Mouse (Mus musculus): ENCODE results near the gene Atad3a.
"Not testable (repeated sequence)": the region's sequence is repeated elsewhere in the genome, so short reads cannot be mapped to it uniquely, and the experiment has no call there.

The Atad3a gene

DNA sequence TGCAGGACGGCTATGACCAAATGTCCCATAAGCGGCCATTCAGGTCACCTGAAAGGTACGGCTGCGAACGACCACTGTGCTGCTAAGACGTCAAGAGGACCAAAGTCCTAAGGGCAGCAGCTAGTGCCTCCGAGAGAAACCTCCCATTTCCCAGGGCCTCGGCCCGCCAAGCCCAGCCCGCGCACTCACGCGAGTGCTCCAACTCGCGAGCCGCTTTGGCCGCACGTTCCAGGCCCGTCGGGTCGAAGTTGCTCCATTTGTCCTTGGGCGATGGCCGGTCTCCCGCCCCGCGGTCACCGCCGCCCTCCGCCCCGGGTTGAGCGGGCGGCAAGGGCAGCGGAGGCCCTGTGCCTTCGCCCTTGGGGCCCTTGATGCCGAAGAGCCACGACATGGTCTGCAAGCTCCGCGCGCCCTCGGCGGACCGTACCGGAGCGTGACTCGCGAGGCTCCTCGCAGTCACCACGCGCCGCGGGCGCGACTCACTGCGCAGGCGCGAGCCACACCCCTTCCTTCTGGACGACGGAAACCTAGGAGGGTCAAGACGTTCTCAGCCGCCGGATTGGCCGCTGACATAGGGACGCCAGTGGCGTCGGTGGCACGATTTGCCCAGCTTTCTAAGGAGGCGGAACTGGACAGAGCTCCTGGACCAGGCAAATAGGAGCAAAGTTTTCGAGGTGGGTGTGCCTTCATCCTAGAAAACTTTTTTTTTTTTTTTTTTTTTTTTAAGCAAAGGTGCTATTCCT, at the start of gene Atad3a:
Gene Atad3a (minus strand): TSS at position 481 of the 743 bp plus-strand sequence.
- in situ Hi-C loops (cut with MboI, MseI) = no loop called here

GRCm38 (mm10) chr4:155807841-155808240, 46.9 kb upstream of the Atad3a start:
- in situ Hi-C loops (cut with MboI, MseI) = no loop called here

- in situ Hi-C loops (cut with MboI, MseI) = no loop called here
These were observed 42.6 kb upstream of the Atad3a start for GRCm38 (mm10) chr4:155803340-155804041.

GRCm38 (mm10) chr4:155802741-155803339, 41.9 kb upstream of the Atad3a start, which contains the start of gene Mrpl20:
TSS of gene Mrpl20 (plus strand) at chr4:155802878.
- in situ Hi-C loops (cut with MboI, MseI) = no loop called here

- in situ Hi-C loops (cut with MboI, MseI) = no loop called here
These were observed 41.2 kb upstream of the Atad3a start for GRCm38 (mm10) chr4:155802075-155802474.

GRCm38 (mm10) chr4:155793730-155794129, 32.8 kb upstream of the Atad3a start:
- in situ Hi-C loops (cut with MboI, MseI) = no loop called here

DNA sequence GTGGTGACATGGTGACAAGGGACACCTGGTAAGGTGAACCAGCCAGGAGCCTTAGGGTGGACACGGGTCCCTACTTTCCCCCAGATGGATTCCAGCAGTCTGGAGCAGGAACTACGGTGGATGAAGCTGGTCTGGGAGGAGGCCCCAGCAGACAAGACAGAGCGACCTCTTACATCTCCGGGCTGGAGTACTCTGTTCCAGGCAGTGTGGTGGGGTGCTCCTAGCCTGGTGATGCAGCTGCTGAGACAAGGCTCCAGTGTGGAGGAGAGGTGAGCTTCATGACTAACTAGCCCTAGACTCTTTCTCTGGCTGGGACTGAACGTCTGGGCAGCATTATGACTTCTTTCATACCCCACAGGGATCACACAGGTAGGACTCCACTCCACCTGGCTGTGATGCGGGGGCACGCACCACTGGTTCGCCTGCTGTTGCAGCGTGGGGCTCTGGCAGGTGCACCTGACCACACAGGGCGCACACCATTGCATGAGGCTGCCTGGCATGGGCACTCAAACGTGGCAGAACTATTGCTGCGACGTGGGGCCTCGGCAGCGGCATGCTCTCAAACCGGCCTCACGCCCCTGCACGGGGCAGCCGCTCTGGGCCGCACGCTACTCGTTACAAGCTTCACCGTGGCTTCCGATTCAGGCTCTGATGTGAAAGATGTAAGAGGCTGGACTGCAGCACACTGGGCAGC, 30.5 kb upstream of the Atad3a start:
- in situ Hi-C loops (cut with MboI, MseI) = no loop called here

GRCm38 (mm10) chr4:155790650-155791161, 29.8 kb upstream of the Atad3a start:
- in situ Hi-C loops (cut with MboI, MseI) = no loop called here

DNA sequence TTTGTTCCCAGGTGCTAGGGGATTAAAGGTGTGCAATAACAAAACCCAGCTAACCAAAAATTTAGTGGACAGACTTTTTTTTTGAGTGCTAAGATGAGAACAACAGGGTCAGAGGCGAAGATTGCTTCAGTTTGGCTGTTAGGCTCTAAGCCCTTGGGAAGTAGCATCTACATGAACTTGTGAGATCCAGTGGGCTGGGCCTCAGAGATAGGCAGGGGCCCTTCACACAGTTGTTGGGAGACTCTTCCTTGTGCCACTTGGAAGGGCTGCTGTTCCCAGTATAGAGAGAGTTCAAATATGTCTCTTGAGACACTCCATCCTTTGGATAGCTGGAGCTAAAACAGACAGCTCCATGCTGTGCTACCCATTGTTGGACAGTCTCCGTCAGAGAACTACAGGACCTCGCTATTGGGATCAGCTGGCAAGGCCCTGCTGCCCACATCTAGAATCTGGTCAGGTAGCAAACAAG, 29.2 kb upstream of the Atad3a start, which contains the start of gene Ankrd65:
Gene Ankrd65 (plus strand): TSS at position 419 of the 469 bp plus-strand sequence.
- in situ Hi-C loops (cut with MboI, MseI) = no loop called here

- in situ Hi-C loops (cut with MboI, MseI) = not testable (repeated sequence)
These were observed 27.9 kb upstream of the Atad3a start for GRCm38 (mm10) chr4:155788833-155789232.

DNA sequence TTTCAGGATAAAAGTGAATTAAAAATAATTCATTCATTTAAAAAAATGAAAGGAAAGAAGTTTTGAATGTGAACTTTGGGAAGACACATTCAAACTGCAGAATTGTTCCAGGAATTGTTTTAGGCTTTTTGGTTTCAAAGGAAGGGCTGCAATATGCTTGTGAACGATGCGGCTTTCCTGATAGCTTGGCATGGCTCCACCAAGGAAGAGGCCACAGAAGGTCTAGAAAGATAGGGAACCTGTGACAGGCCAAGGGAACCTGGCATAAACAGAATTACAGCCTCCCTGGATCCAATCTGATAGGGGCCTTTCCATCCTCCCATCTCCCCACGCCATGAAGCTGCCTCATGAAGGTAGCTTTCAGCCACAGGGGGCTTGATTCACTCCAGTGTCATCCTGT, 27.4 kb upstream of the Atad3a start:
- in situ Hi-C loops (cut with MboI, MseI) = no loop called here

- in situ Hi-C loops (cut with MboI, MseI) = no loop called here
These were observed 24.9 kb upstream of the Atad3a start, which contains the start of gene Tmem88b for GRCm38 (mm10) chr4:155785819-155786218. TSS of gene Tmem88b (minus strand) at chr4:155785874.

GRCm38 (mm10) chr4:155785246-155785645, 24.4 kb upstream of the Atad3a start:
- in situ Hi-C loops (cut with MboI, MseI) = no loop called here

GRCm38 (mm10) chr4:155784081-155784701, 23.3 kb upstream of the Atad3a start:
- in situ Hi-C loops (cut with MboI, MseI) = no loop called here

GRCm38 (mm10) chr4:155783486-155784080, 22.7 kb upstream of the Atad3a start:
- in situ Hi-C loops (cut with MboI, MseI) = no loop called here

- in situ Hi-C loops (cut with MboI, MseI) = no loop called here
These were observed 20.0 kb upstream of the Atad3a start for GRCm38 (mm10) chr4:155780895-155781294.

DNA sequence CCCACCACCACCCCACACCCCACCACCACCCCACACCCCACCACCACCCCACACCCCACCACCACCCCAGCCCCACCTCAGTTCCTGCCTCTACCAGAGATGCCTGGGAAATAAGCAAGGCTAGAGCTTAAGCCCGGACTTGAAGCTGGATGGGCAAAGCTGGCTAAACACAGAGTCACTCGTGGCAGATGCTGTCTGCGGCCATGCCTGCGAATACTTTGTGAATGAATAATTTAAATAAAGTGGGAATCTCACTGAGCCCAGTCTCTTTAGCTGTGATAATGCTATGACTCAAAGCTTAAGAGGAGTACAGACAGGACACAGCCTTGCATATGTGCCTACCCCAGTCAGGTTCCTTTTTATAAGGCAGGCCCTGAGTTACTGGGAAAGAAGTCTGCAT, 18.6 kb upstream of the Atad3a start:
- in situ Hi-C loops (cut with MboI, MseI) = no loop called here

DNA sequence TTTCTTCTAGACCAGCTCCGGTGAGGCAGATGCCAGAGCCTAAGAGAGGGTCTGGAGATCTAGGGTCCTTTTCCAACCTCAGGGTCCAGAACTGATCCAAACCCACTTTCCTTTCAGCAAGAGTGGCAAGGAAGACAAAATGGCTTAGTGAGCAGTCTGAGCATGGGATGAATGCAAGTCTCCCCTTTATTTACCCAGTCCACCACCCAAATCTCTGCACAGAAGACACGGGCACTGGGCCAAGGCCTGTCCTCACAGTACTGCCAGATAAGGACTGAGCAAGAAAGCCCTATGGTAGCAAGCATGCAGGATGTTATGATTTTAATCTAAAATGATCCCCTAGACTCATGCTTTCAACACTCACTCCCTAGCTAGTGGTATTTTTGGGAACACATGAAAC, 16.9 kb upstream of the Atad3a start:
- in situ Hi-C loops (cut with MboI, MseI) = no loop called here

GRCm38 (mm10) chr4:155776704-155777335, 15.9 kb upstream of the Atad3a start:
- in situ Hi-C loops (cut with MboI, MseI) = no loop called here

- in situ Hi-C loops (cut with MboI, MseI) = no loop called here
These were observed 15.0 kb upstream of the Atad3a start for GRCm38 (mm10) chr4:155775855-155776254.
